Mouse (Mus musculus) stomach, postnatal 0 days (tissue): ENCODE results near the gene Recql5. TPM values are rescaled to one million over a fixed set of nuclear protein-coding genes. Genes with fewer than 3 reads are reported as not detected.

Experiments
- ATAC-seq: fragments of 200-750 bp; cut with Nextera tagmentation; 2 replicates; pipeline ENCODE4 v1.8.0; 2017; ENCODE audit not compliant: low FRiP score, low TSS enrichment
- DNase-seq: peaks from one replicate; pipeline ENCODE4 v3.0.0-alpha.2; 2016; ENCODE audit warnings: low spot score
- H3K27ac ChIP-seq: fragments of 300-500 bp; sonication (generic); replicated peaks from 2 replicates; pipeline ENCODE4 v1.5.1; 2014; ENCODE audit warnings: mild to moderate bottlenecking, control low read depth
- H3K27me3 ChIP-seq: fragments of 300-500 bp; sonication (generic); 2 replicates; pipeline ENCODE4 v1.6.1; 2014; ENCODE audit warnings: low read length; ENCODE audit not compliant: control insufficient read depth, insufficient read depth
- H3K36me3 ChIP-seq: fragments of 300-500 bp; sonication (generic); 2 replicates; pipeline ENCODE4 v1.6.1; 2014; ENCODE audit warnings: low read length, mixed read lengths; ENCODE audit not compliant: control insufficient read depth, insufficient read depth
- H3K4me1 ChIP-seq: fragments of 300-500 bp; sonication (generic); replicated peaks from 2 replicates; pipeline ENCODE4 v1.6.1; 2014; ENCODE audit warnings: antibody characterized with exemption; ENCODE audit not compliant: control insufficient read depth, insufficient read depth
- H3K4me2 ChIP-seq: fragments of 300-500 bp; sonication (generic); replicated peaks from 2 replicates; pipeline ENCODE4 v1.6.1; 2014; ENCODE audit warnings: low read depth, mild to moderate bottlenecking, control low read depth, moderate library complexity
- H3K4me3 ChIP-seq: fragments of 300-500 bp; sonication (generic); 2 replicates; pipeline ENCODE4 v1.5.1; 2014; ENCODE audit warnings: low read depth, low read length, control low read depth
- H3K9ac ChIP-seq: fragments of 300-500 bp; sonication (generic); 2 replicates; pipeline ENCODE4 v1.6.1; 2014; ENCODE audit warnings: mild to moderate bottlenecking, low read length, control low read depth, mixed read lengths
- H3K9me3 ChIP-seq: fragments of 300-500 bp; sonication (generic); 2 replicates; pipeline ENCODE4 v1.6.1; 2016; ENCODE audit warnings: low read length; ENCODE audit not compliant: control insufficient read depth
- CTCF ChIP-seq: IDR thresholded peaks from 2 replicates; pipeline ENCODE4 v1.5.1; 2016; ENCODE audit warnings: antibody characterized with exemption, low read depth, mild to moderate bottlenecking, moderate library complexity
- EP300 ChIP-seq: optimal IDR thresholded peaks from 2 replicates; pipeline ENCODE3; 2016; ENCODE audit warnings: antibody characterized with exemption
- WGBS: fragments of 180-500 bp; shearing (Covaris S2); extraction: QIAGEN DNeasy Blood & Tissue Kit; methylation state at CpG from one replicate; pipeline ENCODE4 v1.1.7; 2014; 5-methylcytosine and 5-hydroxymethylcytosine counted together
- polyA plus RNA-seq: library from polyadenylated mRNA; unstranded; fragments of >200 nt; fragmentation: Nextera tagmentation; extraction: Ambion mirVana; gene quantifications from 2 replicates; pipeline ENCODE4 v1.2.1, GENCODE M21; 2015

The Recql5 gene
- polyA plus RNA-seq, 1 experiment from 2014 or later: 7.2 TPM

DNA sequence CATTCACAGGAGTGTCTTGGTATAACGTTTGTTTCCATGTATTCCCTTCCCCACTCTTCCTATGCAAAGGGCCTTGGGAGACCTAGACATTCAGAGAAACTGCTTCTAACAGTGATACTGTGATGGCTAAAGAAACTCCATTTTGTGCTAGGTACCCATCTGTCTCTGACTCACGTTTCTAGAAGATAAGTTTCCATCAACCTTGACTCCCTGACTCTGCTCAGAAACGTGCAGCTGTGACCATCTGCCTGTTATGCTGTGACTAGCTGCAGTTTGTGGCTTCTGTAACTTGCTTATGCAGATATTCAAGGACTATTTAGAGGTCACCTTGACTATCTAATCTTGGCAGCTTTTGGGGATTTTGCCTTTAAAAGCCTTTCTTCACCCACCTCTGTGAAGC, 2.0 kb downstream of the Recql5 start:
- ATAC-seq (no peak), DNase-seq (no peak)
- H3K4me2 ChIP-seq: no peak overlapping the region
- H3K9me3 ChIP-seq: no peaks in the 10 kb centered on the region
- 0 out of 2 replicates have a peak, but pooled peaks cover 7% of the 10 kb centered on the region for H3K36me3 ChIP-seq
- no peak for TF ChIP-seq EP300
- no peak for TF ChIP-seq CTCF
- 58% methylated on average over 3 of the region's 3 CpGs for WGBS
- peaks cover 13% of the 10 kb centered on the region; the same call in 1 of the 2 replicates for H3K4me1 ChIP-seq
- H3K27me3 ChIP-seq: no peaks in the 10 kb centered on the region
- no peak overlapping the region for H3K27ac ChIP-seq
- H3K9ac ChIP-seq: no peak overlapping the region
- no peak overlapping the region for H3K4me3 ChIP-seq

DNA sequence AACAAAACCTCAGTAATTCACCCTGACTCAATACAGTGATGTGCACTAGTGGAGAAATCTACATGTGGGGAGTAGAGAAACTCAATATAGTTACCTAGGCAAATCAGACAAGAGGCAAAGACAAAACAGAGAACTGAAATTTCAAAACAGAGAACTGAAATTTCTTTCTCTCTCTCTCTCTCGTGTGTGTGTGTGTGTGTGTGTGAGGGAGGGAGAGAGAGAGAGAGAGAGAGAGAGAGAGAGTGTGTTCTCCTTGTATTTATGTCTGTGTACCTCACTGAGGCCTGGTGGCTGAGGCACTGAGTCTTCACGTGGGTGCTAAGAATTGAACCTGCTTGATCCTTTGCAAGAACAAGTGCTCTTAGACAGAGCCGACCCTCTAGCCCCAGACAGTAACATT, 3.5 kb downstream of the Recql5 start:
- 67% methylated on average over 3 of the region's 3 CpGs for WGBS
- Histone ChIP-seq H3K36me3 (0 out of 2 replicates have a peak, but pooled peaks cover 7% of the 10 kb centered on the region), H3K4me2 (no peak overlapping the region), H3K27me3 (no peaks in the 10 kb centered on the region), H3K4me1 (peaks cover 13% of the 10 kb centered on the region; the same call in 1 of the 2 replicates), H3K9me3 (no peaks in the 10 kb centered on the region), H3K9ac (no peak overlapping the region), H3K27ac (no peak overlapping the region), H3K4me3 (no peak overlapping the region)
- no peak for ATAC-seq
- TF ChIP-seq EP300 (no peak), CTCF (no peak)
- no peak for DNase-seq

DNA sequence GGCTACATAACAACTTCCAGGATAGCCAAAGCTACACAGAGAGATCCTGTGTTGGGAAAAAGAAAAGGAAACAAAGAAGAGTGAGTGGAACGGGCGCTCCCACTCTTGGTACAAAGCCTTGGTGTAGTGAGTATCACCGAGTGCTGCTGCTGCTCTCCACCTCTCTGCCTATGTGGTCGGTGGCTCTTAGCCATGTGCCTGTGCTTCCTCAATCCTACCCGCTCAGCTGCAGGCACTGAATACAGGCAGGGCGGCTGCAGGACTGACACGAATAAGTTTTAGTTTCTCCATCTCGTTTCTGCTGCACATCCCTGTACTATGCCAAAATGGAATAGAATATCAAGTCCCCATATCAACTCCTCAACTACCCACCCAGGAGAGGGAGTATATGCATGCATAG, 4.2 kb downstream of the Recql5 start:
- no peak overlapping the region for H3K27ac ChIP-seq
- H3K36me3 ChIP-seq: 0 out of 2 replicates have a peak, but pooled peaks cover 7% of the 10 kb centered on the region
- H3K4me2 ChIP-seq: no peak overlapping the region
- DNase-seq: no peak
- H3K27me3 ChIP-seq: no peaks in the 10 kb centered on the region
- no peaks in the 10 kb centered on the region for H3K9me3 ChIP-seq
- H3K4me1 ChIP-seq: peaks cover 9% of the 10 kb centered on the region; the same call in 1 of the 2 replicates
- ATAC-seq: no peak
- TF ChIP-seq EP300: no peak
- TF ChIP-seq CTCF: no peak
- H3K4me3 ChIP-seq: no peak overlapping the region
- WGBS: 79% methylated on average over 8 of the region's 8 CpGs
- H3K9ac ChIP-seq: no peak overlapping the region

DNA sequence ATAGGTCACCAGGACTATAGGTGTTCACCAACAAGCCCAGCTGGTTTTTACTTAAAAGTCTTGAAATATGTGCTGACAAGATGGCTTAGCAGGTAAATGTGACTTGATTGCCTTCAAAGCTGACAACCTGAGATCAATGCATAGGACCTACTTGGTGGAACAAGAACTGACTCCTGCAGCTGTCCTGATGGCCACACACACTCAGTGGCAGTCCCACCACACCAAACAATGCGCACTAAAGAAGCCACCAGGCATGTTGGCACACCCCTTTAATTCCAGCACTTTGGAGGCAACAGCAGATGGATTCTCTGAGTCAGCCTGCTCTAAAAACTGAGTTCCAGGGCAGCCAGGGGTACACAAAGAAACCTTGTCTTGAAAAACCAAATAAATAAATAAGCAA, 11.3 kb downstream of the Recql5 start:
- Histone ChIP-seq H3K27me3 (no peaks in the 10 kb centered on the region), H3K4me1 (no peaks in the 10 kb centered on the region), H3K9me3 (no peaks in the 10 kb centered on the region), H3K27ac (no peak overlapping the region), H3K9ac (no peak overlapping the region), H3K4me3 (no peak overlapping the region), H3K36me3 (peaks cover 10% of the 10 kb centered on the region; the same call in 1 of the 2 replicates), H3K4me2 (no peak overlapping the region)
- WGBS: 96% methylated on average over 1 of the region's 1 CpGs
- DNase-seq (no peak), ATAC-seq (no peak)
- TF ChIP-seq CTCF (no peak), EP300 (no peak)

DNA sequence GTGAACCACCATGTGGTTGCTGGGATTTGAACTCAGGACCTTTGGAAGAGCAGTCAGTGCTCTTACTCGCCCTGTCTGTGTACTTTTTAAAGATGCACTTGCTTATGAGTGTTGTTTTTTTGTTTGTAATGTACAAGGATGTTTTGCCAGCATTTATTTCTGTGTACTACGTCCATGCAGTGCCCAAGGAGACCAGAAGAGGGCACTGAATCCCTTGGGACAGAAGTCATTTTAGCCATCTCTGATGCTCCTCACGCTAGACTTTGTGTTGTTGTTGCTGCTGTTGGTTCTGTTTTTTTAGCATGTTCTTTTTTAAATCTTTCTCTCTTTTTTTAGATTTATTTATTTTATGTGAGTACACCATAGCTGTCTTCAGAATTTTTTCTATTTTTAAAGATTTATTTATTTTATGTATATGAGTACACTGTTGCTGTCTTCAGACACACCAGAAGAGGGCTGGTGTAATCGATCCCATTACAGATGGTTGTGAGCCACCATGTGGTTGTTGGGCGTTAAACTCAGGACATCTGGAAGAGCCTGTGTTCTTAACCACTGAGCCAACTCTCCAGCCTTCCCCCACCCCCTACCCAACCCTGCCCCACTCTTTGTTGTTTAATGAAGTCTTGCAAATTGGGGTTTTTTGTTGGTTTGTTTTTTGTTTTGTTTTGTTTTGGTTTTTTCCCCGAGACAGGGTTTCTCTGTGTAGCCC, 13.0 kb downstream of the Recql5 start:
- no peak for ATAC-seq
- H3K4me2 ChIP-seq: no peak overlapping the region
- H3K36me3 ChIP-seq: peaks cover 13% of the 10 kb centered on the region; the same call in 1 of the 2 replicates
- no peak overlapping the region for H3K9ac ChIP-seq
- 42% methylated on average over 6 of the region's 6 CpGs for WGBS
- TF ChIP-seq CTCF (peak; percentile 85), EP300 (no peak)
- DNase-seq: peak; percentile 63
- no peaks in the 10 kb centered on the region for H3K4me1 ChIP-seq
- H3K27ac ChIP-seq: no peak overlapping the region
- no peak overlapping the region for H3K4me3 ChIP-seq
- H3K9me3 ChIP-seq: no peaks in the 10 kb centered on the region
- H3K27me3 ChIP-seq: no peaks in the 10 kb centered on the region

DNA sequence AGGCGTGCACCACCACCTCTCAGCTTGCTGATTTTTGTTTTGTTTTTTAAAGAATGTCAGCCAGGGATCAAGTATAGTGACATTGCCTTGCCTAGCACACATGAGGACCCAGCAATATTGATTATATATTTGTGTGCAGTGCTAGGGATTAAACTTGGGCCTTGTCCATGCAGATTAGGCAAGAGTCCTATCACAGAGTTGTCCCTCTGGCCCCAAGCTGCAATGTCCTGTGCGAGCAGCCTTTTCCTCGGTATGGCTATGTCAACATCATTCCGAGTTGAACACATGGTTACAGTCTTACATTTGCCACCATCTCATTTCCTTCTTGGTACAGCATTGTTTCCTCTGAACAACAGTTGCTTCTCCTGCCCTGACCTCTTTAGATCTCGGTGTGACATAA, 14.2 kb downstream of the Recql5 start:
- WGBS: 77% methylated on average over 5 of the region's 5 CpGs
- H3K9me3 ChIP-seq: no peaks in the 10 kb centered on the region
- DNase-seq (no peak), ATAC-seq (no peak)
- no peaks in the 10 kb centered on the region for H3K27me3 ChIP-seq
- H3K4me1 ChIP-seq: no peaks in the 10 kb centered on the region
- TF ChIP-seq EP300: no peak
- TF ChIP-seq CTCF: no peak
- no peak overlapping the region for H3K4me3 ChIP-seq
- no peak overlapping the region for H3K9ac ChIP-seq
- H3K27ac ChIP-seq: no peak overlapping the region
- peaks cover 13% of the 10 kb centered on the region; the same call in 1 of the 2 replicates for H3K36me3 ChIP-seq
- no peak overlapping the region for H3K4me2 ChIP-seq
